Mouse (Mus musculus) heart, postnatal 36 days (tissue): ENCODE measurements at regions not wholly inside any gene's neighbourhood (a gene's known extent, or its start where the extent isn't known, plus 50 kb on each side); places are given as distances from the start of the nearest gene placed in this dataset.

Experiments used
- DNase-seq, 2 experiments: peaks; one replicate each; pipeline ENCODE4 v3.0.0; 2021 to 2022
- intact Hi-C: fragments of 180-260 bp; cut with DNase I; formaldehyde crosslinking; loops from one replicate; pipeline ENCODE4 v1.15.1; 2025

GRCm38 (mm10) chr7:83020584-83020983, 153.5 kb downstream of the Mex3b start:
- intact Hi-C loops = no loop called here
- DNase-seq = no peak

- intact Hi-C loops = no loop called here
- no peak for DNase-seq
Measured at GRCm38 (mm10) chr7:83023990-83024389, 156.9 kb downstream of the Mex3b start.

- no peak for DNase-seq
- intact Hi-C loops = no loop called here
Measured at GRCm38 (mm10) chr7:83031101-83031500, 164.0 kb downstream of the Mex3b start.

GRCm38 (mm10) chr7:83032025-83032424, 164.9 kb downstream of the Mex3b start:
- no peak for DNase-seq
- intact Hi-C loops = no loop called here

- intact Hi-C loops = no loop called here
- no peak for DNase-seq
Measured at GRCm38 (mm10) chr7:83032924-83033323, 165.8 kb downstream of the Mex3b start.

- DNase-seq = no peak
- intact Hi-C loops = no loop called here
Measured at GRCm38 (mm10) chr7:83035190-83035589, 168.1 kb downstream of the Mex3b start.

- intact Hi-C loops = no loop called here
- peak; percentile 30 to 50 for DNase-seq
Measured at GRCm38 (mm10) chr7:83036397-83036796, 169.3 kb downstream of the Mex3b start.

GRCm38 (mm10) chr7:83037100-83037499, 170.0 kb downstream of the Mex3b start:
- no peak for DNase-seq
- intact Hi-C loops = no loop called here

- intact Hi-C loops = no loop called here
- no peak for DNase-seq
Measured at GRCm38 (mm10) chr7:83037714-83038113, 170.6 kb downstream of the Mex3b start.

GRCm38 (mm10) chr7:83043746-83044145, 176.6 kb downstream of the Mex3b start:
- intact Hi-C loops = no loop called here
- no peak for DNase-seq

GRCm38 (mm10) chr7:83045266-83045665, 178.1 kb downstream of the Mex3b start:
- no peak for DNase-seq
- intact Hi-C loops = no loop called here

- intact Hi-C loops = no loop called here
- no peak for DNase-seq
Measured at GRCm38 (mm10) chr7:83050011-83050410, 182.9 kb downstream of the Mex3b start.

- intact Hi-C loops = no loop called here
- DNase-seq = no peak
Measured at GRCm38 (mm10) chr7:83050833-83051497, 183.8 kb downstream of the Mex3b start.

GRCm38 (mm10) chr7:83056101-83056935, 189.2 kb downstream of the Mex3b start:
- no peak for DNase-seq

GRCm38 (mm10) chr7:83060318-83060717, 193.2 kb downstream of the Mex3b start:
- no peak for DNase-seq
- intact Hi-C loops = no loop called here

More at GRCm38 (mm10) chr7:83056101-83056935, 189.2 kb downstream of the Mex3b start:
- intact Hi-C loops = no loop called here

GRCm38 (mm10) chr7:83060733-83061132, 193.6 kb downstream of the Mex3b start:
- no peak for DNase-seq

GRCm38 (mm10) chr7:83061197-83061893, 194.2 kb downstream of the Mex3b start:
- no peak for DNase-seq
- intact Hi-C loops = no loop called here

More at GRCm38 (mm10) chr7:83060733-83061132, 193.6 kb downstream of the Mex3b start:
- intact Hi-C loops = no loop called here

GRCm38 (mm10) chr7:83061894-83062477, 194.9 kb downstream of the Mex3b start:
- intact Hi-C loops = no loop called here
- DNase-seq = no peak

GRCm38 (mm10) chr7:83063559-83063958, 196.4 kb downstream of the Mex3b start:
- no peak for DNase-seq
- intact Hi-C loops = no loop called here

GRCm38 (mm10) chr7:83065341-83065740, 198.2 kb downstream of the Mex3b start:
- DNase-seq = no peak
- intact Hi-C loops = no loop called here

- intact Hi-C loops = no loop called here
- DNase-seq = no peak
Measured at GRCm38 (mm10) chr7:83074399-83074970, 207.4 kb downstream of the Mex3b start.
